Mouse (Mus musculus): ENCODE data around the gene Rhoc. TPM values are rescaled to one million over a fixed set of nuclear protein-coding genes. Genes with fewer than 3 reads are reported as not detected.

The Rhoc gene
- polyA plus RNA-seq, 1 experiment from 2014 or later, result 73.1 TPM

- H3K4me3 ChIP-seq (replicated peaks), result no peak overlapping the region
- no peaks in the 10 kb centered on the region for H3K36me3 ChIP-seq (replicated peaks)
- H3K4me2 ChIP-seq, result no peak overlapping the region
- peaks cover 18% of the 10 kb centered on the region for H3K27me3 ChIP-seq
- WGBS, result 91% methylated on average over 3 of the region's 3 CpGs
- no peak for ATAC-seq (ENCODE audit: low FRiP score)
- H3K27ac ChIP-seq, result no peak overlapping the region
- H3K9me3 ChIP-seq, result no peaks in the 10 kb centered on the region
- no peak overlapping the region for H3K9ac ChIP-seq
- no peaks in the 10 kb centered on the region for H3K4me1 ChIP-seq
These were observed 17.3 kb upstream of the Rhoc start for GRCm38 (mm10) chr3:104770918-104771317.

GRCm38 (mm10) chr3:104771460-104771859 lies 16.7 kb upstream of the Rhoc start:
- Histone ChIP-seq H3K27ac (no peak overlapping the region), H3K27me3 (peaks cover 24% of the 10 kb centered on the region), H3K36me3 (replicated peaks) (no peaks in the 10 kb centered on the region), H3K9me3 (no peaks in the 10 kb centered on the region), H3K4me2 (no peak overlapping the region), H3K4me1 (no peaks in the 10 kb centered on the region), H3K4me3 (replicated peaks) (no peak overlapping the region), H3K9ac (no peak overlapping the region)
- 58% methylated on average over 6 of the region's 6 CpGs for WGBS
- no peak for ATAC-seq (ENCODE audit: low FRiP score)

GRCm38 (mm10) chr3:104773301-104773700 lies 14.9 kb upstream of the Rhoc start:
- no peak overlapping the region for H3K9ac ChIP-seq
- no peak overlapping the region for H3K4me2 ChIP-seq
- peaks cover 9% of the 10 kb centered on the region for H3K4me1 ChIP-seq
- H3K27me3 ChIP-seq, result peaks cover 42% of the 10 kb centered on the region
- no peaks in the 10 kb centered on the region for H3K9me3 ChIP-seq
- no peak overlapping the region for H3K27ac ChIP-seq
- ATAC-seq (ENCODE audit: low FRiP score), result no peak
- no peak overlapping the region for H3K4me3 ChIP-seq (replicated peaks)
- 74% methylated on average over 7 of the region's 7 CpGs for WGBS
- H3K36me3 ChIP-seq (replicated peaks), result no peaks in the 10 kb centered on the region

- Histone ChIP-seq H3K9me3 (no peaks in the 10 kb centered on the region), H3K4me2 (peak overlapping the region; percentile 60), H3K36me3 (replicated peaks) (no peaks in the 10 kb centered on the region), H3K9ac (peak overlapping the region; percentile 44; the same call in 1 of the 2 replicates), H3K4me1 (peaks cover 24% of the 10 kb centered on the region), H3K27me3 (peaks cover 82% of the 10 kb centered on the region), H3K27ac (no peak overlapping the region), H3K4me3 (replicated peaks) (peak overlapping the region; percentile 37)
- 0 out of 2 replicates have a peak, but pooled peaks have one; percentile 24 for ATAC-seq (ENCODE audit: low FRiP score)
- WGBS, result under 1% methylated on average over 20 of the region's 20 CpGs
These were observed 10.8 kb upstream of the Rhoc start for GRCm38 (mm10) chr3:104777342-104777741.

- Histone ChIP-seq H3K9me3 (no peaks in the 10 kb centered on the region), H3K27me3 (peaks cover 96% of the 10 kb centered on the region), H3K4me3 (replicated peaks) (no peak overlapping the region), H3K27ac (no peak overlapping the region), H3K4me2 (no peak overlapping the region), H3K36me3 (replicated peaks) (no peaks in the 10 kb centered on the region), H3K4me1 (peaks cover 24% of the 10 kb centered on the region), H3K9ac (no peak overlapping the region)
- ATAC-seq (ENCODE audit: low FRiP score), result no peak
- WGBS, result under 1% methylated on average over 7 of the region's 7 CpGs
These were observed 8.2 kb upstream of the Rhoc start for GRCm38 (mm10) chr3:104779949-104780348.

- H3K27ac ChIP-seq, result no peak within 1 kb of the TSS
- H3K4me3 ChIP-seq (replicated peaks), result peak within 1 kb of the TSS; percentile 44
- peaks cover 100% of the 10 kb centered on the region for H3K27me3 ChIP-seq
- peaks cover 24% of the 10 kb centered on the region for H3K4me1 ChIP-seq
- ATAC-seq (ENCODE audit: low FRiP score), result peak; percentile 74
- peak within 1 kb of the TSS; percentile 80 for H3K4me2 ChIP-seq
- peak within 1 kb of the TSS; percentile 44 for H3K9ac ChIP-seq
- no peaks in the 10 kb centered on the region for H3K9me3 ChIP-seq
- no peaks in the 10 kb centered on the region for H3K36me3 ChIP-seq (replicated peaks)
- WGBS, result under 1% methylated on average over 56 of the region's 56 CpGs
These were observed 7.4 kb upstream of the Rhoc start, which contains the start of gene Ppm1j for GRCm38 (mm10) chr3:104780561-104781420. TSS of gene Ppm1j (plus strand) at chr3:104781056.

GRCm38 (mm10) chr3:104781471-104781903 lies 6.7 kb upstream of the Rhoc start, which contains the start of gene Fam19a3:
TSS of gene Fam19a3 (minus strand) at chr3:104781840.
- Histone ChIP-seq H3K4me3 (replicated peaks) (peak within 1 kb of the TSS; percentile 44), H3K9me3 (no peaks in the 10 kb centered on the region), H3K9ac (peak within 1 kb of the TSS; percentile 44), H3K27me3 (peaks cover 99% of the 10 kb centered on the region), H3K4me2 (peak within 1 kb of the TSS; percentile 80), H3K4me1 (peaks cover 24% of the 10 kb centered on the region), H3K36me3 (replicated peaks) (no peaks in the 10 kb centered on the region), H3K27ac (no peak within 1 kb of the TSS)
- WGBS, result under 1% methylated on average over 26 of the region's 26 CpGs
- ATAC-seq (ENCODE audit: low FRiP score), result peak; percentile 17; the same call in 1 of the 2 replicates

GRCm38 (mm10) chr3:104782061-104782681 lies 6.0 kb upstream of the Rhoc start:
- Histone ChIP-seq H3K27ac (no peak overlapping the region), H3K9ac (peak overlapping the region; percentile 44; the same call in 1 of the 2 replicates), H3K4me1 (peaks cover 21% of the 10 kb centered on the region), H3K36me3 (replicated peaks) (no peaks in the 10 kb centered on the region), H3K4me3 (replicated peaks) (peak overlapping the region; percentile 44; the same call in 1 of the 2 replicates), H3K27me3 (peaks cover 92% of the 10 kb centered on the region), H3K9me3 (no peaks in the 10 kb centered on the region), H3K4me2 (peak overlapping the region; percentile 80)
- WGBS, result 13% methylated on average over 12 of the region's 12 CpGs
- ATAC-seq (ENCODE audit: low FRiP score), result no peak

GRCm38 (mm10) chr3:104783971-104784500 lies 4.1 kb upstream of the Rhoc start:
- ATAC-seq (ENCODE audit: low FRiP score), result no peak
- H3K9ac ChIP-seq, result no peak overlapping the region
- H3K36me3 ChIP-seq (replicated peaks), result no peaks in the 10 kb centered on the region
- peaks cover 82% of the 10 kb centered on the region for H3K27me3 ChIP-seq
- no peaks in the 10 kb centered on the region for H3K9me3 ChIP-seq
- H3K4me3 ChIP-seq (replicated peaks), result no peak overlapping the region
- no peak overlapping the region for H3K27ac ChIP-seq
- no peak overlapping the region for H3K4me2 ChIP-seq
- WGBS, result 39% methylated on average over 14 of the region's 14 CpGs
- peaks cover 23% of the 10 kb centered on the region for H3K4me1 ChIP-seq

- WGBS, result 86% methylated on average over 6 of the region's 6 CpGs
- H3K4me1 ChIP-seq, result peaks cover 36% of the 10 kb centered on the region
- no peaks in the 10 kb centered on the region for H3K9me3 ChIP-seq
- no peak for ATAC-seq (ENCODE audit: low FRiP score)
- no peak overlapping the region for H3K4me3 ChIP-seq (replicated peaks)
- H3K27ac ChIP-seq, result no peak overlapping the region
- no peaks in the 10 kb centered on the region for H3K36me3 ChIP-seq (replicated peaks)
- H3K9ac ChIP-seq, result no peak overlapping the region
- H3K27me3 ChIP-seq, result peaks cover 69% of the 10 kb centered on the region
- H3K4me2 ChIP-seq, result no peak overlapping the region
These were observed 2.9 kb upstream of the Rhoc start for GRCm38 (mm10) chr3:104785284-104785683.

GRCm38 (mm10) chr3:104788561-104789311 lies 561 bp downstream of the Rhoc start:
- peak; percentile 84 for ATAC-seq (ENCODE audit: low FRiP score)
- H3K27ac ChIP-seq, result peak overlapping the region; percentile 53; the same call in 1 of the 2 replicates
- H3K9me3 ChIP-seq, result no peaks in the 10 kb centered on the region
- H3K27me3 ChIP-seq, result peaks cover 35% of the 10 kb centered on the region
- peaks cover 38% of the 10 kb centered on the region for H3K4me1 ChIP-seq
- peak overlapping the region; percentile 62 for H3K4me3 ChIP-seq (replicated peaks)
- H3K36me3 ChIP-seq (replicated peaks), result peaks cover 6% of the 10 kb centered on the region; the same call in 1 of the 2 replicates
- WGBS, result under 1% methylated on average over 38 of the region's 52 CpGs
- peak overlapping the region; percentile 95 for H3K4me2 ChIP-seq
- peak overlapping the region; percentile 73 for H3K9ac ChIP-seq

Measured in forebrain, embryonic 12.5 days (tissue).